Mouse (Mus musculus): ENCODE data around the gene Apobr.

GRCm38 (mm10) chr7:126595890-126596289, 11.1 kb downstream of the Apobr start:
- TF ChIP-seq POLR2A (IDR thresholded peaks at IDR 0.05; ENCODE audit: control insufficient read depth, extremely low read depth, insufficient read depth, low read length, poor library complexity) (no peak), CTCF (IDR thresholded peaks at IDR 0.05; ENCODE audit: borderline replicate concordance, control insufficient read depth, extremely low read depth, insufficient read depth, low read length, poor library complexity) (no peak)

Measured in thymus, adult 2 months (tissue).